Mouse (Mus musculus) CH12.LX (cell line): ENCODE data around the gene Kdm2b. TPM values are rescaled to one million over a fixed set of nuclear protein-coding genes. Genes with fewer than 3 reads are reported as not detected.

Experiments
- DNase-seq: peaks from one replicate; pipeline ENCODE4 v3.0.0-alpha.2; 2013; ENCODE audit errors: extremely low read depth
- H3K27ac ChIP-seq: 2 replicates; pipeline ENCODE4 v1.5.1; 2012; ENCODE audit warnings: low read depth, mild to moderate bottlenecking, control low read depth, moderate library complexity; ENCODE audit not compliant: insufficient read depth
- H3K27me3 ChIP-seq: replicated peaks from 2 replicates; pipeline ENCODE3; 2012; ENCODE audit warnings: inconsistent platforms
- H3K36me3 ChIP-seq, 2 experiments: replicated peaks in 1 of 2; 2 replicates each; pipeline versions ENCODE3 to v1.6.1; 2012; ENCODE audit warnings: inconsistent platforms in 1 of 2, low read length in 1 of 2, mild to moderate bottlenecking in 1 of 2, mixed read lengths in 1 of 2, moderate library complexity in 1 of 2; ENCODE audit not compliant: control insufficient read depth in 1 of 2, insufficient read depth in 1 of 2
- H3K4me1 ChIP-seq, 2 experiments: 2 replicates each; pipeline ENCODE4 v1.6.1; 2012; ENCODE audit warnings: inconsistent platforms in 1 of 2, moderate library complexity in 1 of 2; ENCODE audit not compliant: insufficient read depth in 2 of 2, control insufficient read depth in 1 of 2
- H3K4me2 ChIP-seq: 2 replicates; pipeline ENCODE4 v1.6.1; 2012; ENCODE audit warnings: low read depth, mild to moderate bottlenecking, control low read depth; ENCODE audit not compliant: poor library complexity, insufficient read depth, severe bottlenecking
- H3K4me3 ChIP-seq, 3 experiments: fragments of 150-350 bp in 1 of 3; sonication (generic) in 1 of 3; replicated peaks in 1 of 3; 2 replicates each; pipeline versions ENCODE3 to v1.5.1; 2011 to 2012; ENCODE audit warnings: low read depth in 2 of 3, low read length in 2 of 3, mild to moderate bottlenecking in 2 of 3, moderate library complexity in 2 of 3, control low read depth in 1 of 3, improper control_type of control experiment in 1 of 3, inconsistent platforms in 1 of 3, mixed read lengths in 1 of 3; ENCODE audit not compliant: poor library complexity in 1 of 3
- H3K79me2 ChIP-seq: replicated peaks from 2 replicates; pipeline ENCODE4 v1.6.1; 2012; ENCODE audit warnings: mild to moderate bottlenecking, moderate library complexity; ENCODE audit not compliant: control insufficient read depth, poor library complexity, insufficient read depth, severe bottlenecking; ENCODE audit errors: extremely low read depth
- H3K9ac ChIP-seq: 2 replicates; pipeline ENCODE4 v1.6.1; 2012; ENCODE audit warnings: low read depth, mild to moderate bottlenecking, control low read depth, moderate library complexity; ENCODE audit not compliant: insufficient read depth
- H3K9me3 ChIP-seq: replicated peaks from 2 replicates; pipeline ENCODE3; 2012; ENCODE audit warnings: low read length, inconsistent platforms, mixed read lengths
- BHLHE40 ChIP-seq: IDR thresholded peaks from 2 replicates; pipeline ENCODE4 v1.6.1; 2011; ENCODE audit warnings: mild to moderate bottlenecking, low read depth, low read length, improper control_type of control experiment
- CHD1 ChIP-seq: IDR thresholded peaks from 2 replicates; pipeline ENCODE4 v1.6.1; 2012; ENCODE audit warnings: low read depth, low read length, improper control_type of control experiment, inconsistent platforms
- CHD2 ChIP-seq: IDR thresholded peaks from 2 replicates; pipeline ENCODE4 v1.6.1; 2011; ENCODE audit warnings: low read length, improper control_type of control experiment
- CTCF ChIP-seq, 2 experiments: IDR thresholded peaks in 1 of 2; conservative IDR thresholded peaks in 1 of 2; 2 replicates each; pipeline ENCODE4 v1.5.1; 2011 to 2012; ENCODE audit warnings: low read depth in 2 of 2, low read length in 2 of 2, improper control_type of control experiment in 1 of 2, inconsistent platforms in 1 of 2, mild to moderate bottlenecking in 1 of 2, moderate library complexity in 1 of 2
- E2F4 ChIP-seq: IDR thresholded peaks from 2 replicates; pipeline ENCODE4 v1.6.1; 2011; ENCODE audit warnings: low read depth, low read length, improper control_type of control experiment; ENCODE audit not compliant: insufficient replicate concordance
- ELF1 ChIP-seq: IDR thresholded peaks from 2 replicates; pipeline ENCODE4 v1.6.1; 2014; ENCODE audit warnings: low read depth, mild to moderate bottlenecking, inconsistent platforms, low read length, improper control_type of control experiment
- EP300 ChIP-seq: IDR thresholded peaks from 2 replicates; pipeline ENCODE4 v1.6.1; 2011; ENCODE audit warnings: low read length, improper control_type of control experiment
- ETS1 ChIP-seq: conservative IDR thresholded peaks from 2 replicates; pipeline ENCODE4 v1.6.1; 2012; ENCODE audit warnings: low read depth, mild to moderate bottlenecking, inconsistent platforms, low read length, improper control_type of control experiment, moderate library complexity
- GABPA ChIP-seq: IDR thresholded peaks from 2 replicates; pipeline ENCODE4 v1.6.1; 2012; ENCODE audit warnings: low read depth, low read length, improper control_type of control experiment, inconsistent platforms; ENCODE audit not compliant: insufficient replicate concordance
- HCFC1 ChIP-seq: IDR thresholded peaks from 2 replicates; pipeline ENCODE4 v1.6.1; 2012; ENCODE audit warnings: low read depth, mild to moderate bottlenecking, inconsistent platforms, low read length, improper control_type of control experiment
- IRF4 ChIP-seq: IDR thresholded peaks from 2 replicates; pipeline ENCODE4 v1.6.1; 2014; ENCODE audit warnings: low read depth, mild to moderate bottlenecking, inconsistent platforms, low read length, improper control_type of control experiment
- JUN ChIP-seq: IDR thresholded peaks from 2 replicates; pipeline ENCODE4 v1.6.1; 2011; ENCODE audit warnings: low read depth, mild to moderate bottlenecking, low read length, improper control_type of control experiment, moderate library complexity; ENCODE audit not compliant: insufficient read depth
- JUND ChIP-seq: conservative IDR thresholded peaks from 2 replicates; pipeline ENCODE4 v1.6.1; 2011; ENCODE audit warnings: low read depth, low read length, improper control_type of control experiment
- KAT2A ChIP-seq: IDR thresholded peaks from 2 replicates; pipeline ENCODE4 v1.6.1; 2012; ENCODE audit warnings: low read length, improper control_type of control experiment, inconsistent platforms; ENCODE audit not compliant: insufficient replicate concordance
- MAFK ChIP-seq: IDR thresholded peaks from 2 replicates; pipeline ENCODE4 v1.6.1; 2011; ENCODE audit warnings: low read length, improper control_type of control experiment; ENCODE audit not compliant: insufficient replicate concordance
- MAX ChIP-seq: IDR thresholded peaks from 2 replicates; pipeline ENCODE4 v1.6.1; 2011; ENCODE audit warnings: low read length, improper control_type of control experiment
- MAZ ChIP-seq: IDR thresholded peaks from 2 replicates; pipeline ENCODE4 v1.6.1; 2012; ENCODE audit warnings: low read depth, mild to moderate bottlenecking, inconsistent platforms, low read length, improper control_type of control experiment, moderate library complexity
- MEF2A ChIP-seq: IDR thresholded peaks from 2 replicates; pipeline ENCODE4 v1.6.1; 2014; ENCODE audit warnings: low read depth, mild to moderate bottlenecking, inconsistent platforms, low read length, improper control_type of control experiment, borderline replicate concordance
- MXI1 ChIP-seq: IDR thresholded peaks from 2 replicates; pipeline ENCODE4 v1.6.1; 2011; ENCODE audit warnings: mild to moderate bottlenecking, low read depth, low read length, improper control_type of control experiment
- MYC ChIP-seq: IDR thresholded peaks from 2 replicates; pipeline ENCODE4 v1.6.1; 2011; ENCODE audit warnings: low read depth, mild to moderate bottlenecking, improper control_type of control experiment, low read length
- NELFE ChIP-seq: IDR thresholded peaks from 2 replicates; pipeline ENCODE4 v1.6.1; 2011; ENCODE audit warnings: low read depth, low read length, improper control_type of control experiment
- NRF1 ChIP-seq: IDR thresholded peaks from 2 replicates; pipeline ENCODE4 v1.6.1; 2014; ENCODE audit warnings: low read depth, mild to moderate bottlenecking, inconsistent platforms, low read length, improper control_type of control experiment, moderate library complexity
- PAX5 ChIP-seq: IDR thresholded peaks from 2 replicates; pipeline ENCODE4 v1.6.1; 2012; ENCODE audit warnings: low read length, inconsistent platforms, mixed read lengths
- POLR2A ChIP-seq: IDR thresholded peaks from 2 replicates; pipeline ENCODE4 v1.6.1; 2011; ENCODE audit warnings: low read depth, mild to moderate bottlenecking, improper control_type of control experiment, low read length
- POLR2AphosphoS2 ChIP-seq: IDR thresholded peaks from 2 replicates; pipeline ENCODE4 v1.6.1; 2011; ENCODE audit warnings: low read depth, low read length, improper control_type of control experiment
- RAD21 ChIP-seq: IDR thresholded peaks from 2 replicates; pipeline ENCODE4 v1.6.1; 2011; ENCODE audit warnings: low read depth, mild to moderate bottlenecking, low read length, improper control_type of control experiment, moderate library complexity
- RCOR1 ChIP-seq: conservative IDR thresholded peaks from 2 replicates; pipeline ENCODE4 v1.6.1; 2012; ENCODE audit warnings: low read depth, mild to moderate bottlenecking, inconsistent platforms, low read length, improper control_type of control experiment
- SIN3A ChIP-seq: IDR thresholded peaks from 2 replicates; pipeline ENCODE4 v1.6.1; 2012; ENCODE audit warnings: low read length, improper control_type of control experiment, inconsistent platforms
- SMC3 ChIP-seq: IDR thresholded peaks from 2 replicates; pipeline ENCODE4 v1.6.1; 2011; ENCODE audit warnings: low read depth, low read length, improper control_type of control experiment
- TBP ChIP-seq: conservative IDR thresholded peaks from 2 replicates; pipeline ENCODE4 v1.6.1; 2011; ENCODE audit warnings: low read depth, low read length, improper control_type of control experiment
- TCF12 ChIP-seq: IDR thresholded peaks from 2 replicates; pipeline ENCODE4 v1.6.1; 2014; ENCODE audit warnings: low read depth, mild to moderate bottlenecking, inconsistent platforms, low read length, improper control_type of control experiment
- UBTF ChIP-seq: IDR thresholded peaks from 2 replicates; pipeline ENCODE4 v1.6.1; 2012; ENCODE audit warnings: low read depth, mild to moderate bottlenecking, inconsistent platforms, low read length, improper control_type of control experiment, moderate library complexity
- USF1 ChIP-seq: IDR thresholded peaks from 2 replicates; pipeline ENCODE4 v1.6.1; 2014; ENCODE audit warnings: low read depth, mild to moderate bottlenecking, inconsistent platforms, low read length, improper control_type of control experiment
- USF2 ChIP-seq: conservative IDR thresholded peaks from 2 replicates; pipeline ENCODE4 v1.6.1; 2011; ENCODE audit warnings: low read depth, low read length, improper control_type of control experiment
- ZC3H11A ChIP-seq: IDR thresholded peaks from 2 replicates; pipeline ENCODE4 v1.6.1; 2012; ENCODE audit warnings: low read depth, mild to moderate bottlenecking, inconsistent platforms, low read length, improper control_type of control experiment
- ZKSCAN1 ChIP-seq: IDR thresholded peaks from 2 replicates; pipeline ENCODE4 v1.6.1; 2012; ENCODE audit warnings: low read depth, inconsistent platforms, low read length, improper control_type of control experiment, borderline replicate concordance
- ZMIZ1 ChIP-seq: IDR thresholded peaks from 2 replicates; pipeline ENCODE4 v1.6.1; 2012; ENCODE audit warnings: low read depth, mild to moderate bottlenecking, inconsistent platforms, low read length, improper control_type of control experiment
- ZNF384 ChIP-seq: IDR thresholded peaks from 2 replicates; pipeline ENCODE4 v1.6.1; 2012; ENCODE audit warnings: low read depth, low read length, improper control_type of control experiment, inconsistent platforms
- dilution Hi-C: fragments of 300-500 bp; cut with MboI; formaldehyde crosslinking; loops from 2 replicates; pipeline ENCODE4 v1.14.3; 2020; ENCODE audit warnings: low sequenced_read_pairs; ENCODE audit not compliant: extremely low pct_unique_long_range_greater_than_20kb, extremely low pct_ligation_motif_present
- in situ Hi-C: fragments of 300-500 bp; cut with MboI; formaldehyde crosslinking; loops from 3 replicates; pipeline ENCODE4 v1.14.3; 2019; ENCODE audit warnings: low sequenced_read_pairs, low pct_ligation_motif_present, low pct_unique_long_range_greater_than_20kb, mixed read lengths
- polyA plus RNA-seq: library from polyadenylated mRNA; unstranded; fragments of >175 nt; gene quantifications from 2 replicates; pipeline ENCODE4 v1.2.1, GENCODE M21; 2012; ENCODE audit warnings: low read depth; ENCODE audit not compliant: insufficient read length
- total RNA-seq, 2 experiments: library from RNA; depleted of rRNA; stranded (reverse); fragments of 300-350 nt in 1 of 2; fragments of >200 nt in 1 of 2; gene quantifications; 2 replicates each; pipeline ENCODE4 v1.2.3; 2012 to 2014

The Kdm2b gene
- total and polyA plus RNA-seq, 3 experiments: 69.3 to 138 (median 80.1) TPM

- Histone ChIP-seq H3K4me3 (peak within 1 kb of the TSS; percentile 75 to 86 (median 82)), H3K9ac (peak within 1 kb of the TSS; percentile 75), H3K27ac (peak within 1 kb of the TSS; percentile 75), H3K4me2 (peak within 1 kb of the TSS; percentile 88), H3K27me3 (no peaks in the 10 kb centered on the region), H3K4me1 (peaks cover 8 to 59% of the 10 kb centered on the region in 2 experiments), H3K9me3 (no peaks in the 10 kb centered on the region), H3K79me2 (no peaks in the 10 kb centered on the region; the same call in 1 of the 2 replicates), H3K36me3 (peaks cover 0 to 27% of the 10 kb centered on the region in 2 experiments)
- dilution Hi-C loops: no loop called here
- in situ Hi-C loops: no loop called here
- peak; percentile 92 for DNase-seq
- TF ChIP-seq MYC: no peak; the same call in 1 of the 2 replicates
- peak; percentile 56; the same call in 1 of the 2 replicates for TF ChIP-seq MXI1
- no peak for TF ChIP-seq SMC3
- no peak; the same call in 1 of the 2 replicates for TF ChIP-seq HCFC1
- peak; percentile 89 for TF ChIP-seq TBP
- TF ChIP-seq RCOR1: no peak
- TF ChIP-seq NELFE: peak; percentile 90
- TF ChIP-seq ZC3H11A: no peak
- peak; percentile 89; the same call in 1 of the 2 replicates for TF ChIP-seq TCF12
- no peak for TF ChIP-seq MEF2A
- TF ChIP-seq POLR2AphosphoS2: peak; percentile 84; the same call in 1 of the 2 replicates
- TF ChIP-seq IRF4: no peak; the same call in 1 of the 2 replicates
- TF ChIP-seq USF1: no peak
- TF ChIP-seq SIN3A: peak; percentile 21; the same call in 1 of the 2 replicates
- TF ChIP-seq ZKSCAN1: no peak
- TF ChIP-seq JUN: no peak
- no peak for TF ChIP-seq CHD1
- no peak for TF ChIP-seq ZMIZ1
- TF ChIP-seq KAT2A: no peak
- TF ChIP-seq ELF1: peak; percentile 74
- no peak for TF ChIP-seq MAFK
- TF ChIP-seq UBTF: peak; percentile 88
- TF ChIP-seq CTCF (conservative IDR thresholded peaks at IDR 0.05 in 1 of 2, IDR thresholded peaks at IDR 0.05 in 1 of 2; ENCODE audit: low read depth in 2 of 2, low read length in 2 of 2): no peak
- TF ChIP-seq E2F4: no peak
- peak; percentile 61 for TF ChIP-seq NRF1
- TF ChIP-seq ZNF384: no peak
- no peak for TF ChIP-seq USF2
- no peak for TF ChIP-seq RAD21
- TF ChIP-seq POLR2A: peak; percentile 97
- TF ChIP-seq JUND: no peak
- TF ChIP-seq BHLHE40: no peak; the same call in 1 of the 2 replicates
- no peak for TF ChIP-seq CHD2
- TF ChIP-seq GABPA: no peak
- peak; percentile 65; the same call in 1 of the 2 replicates for TF ChIP-seq MAX
- TF ChIP-seq ETS1: no peak
- no peak for TF ChIP-seq PAX5
- no peak for TF ChIP-seq EP300
- TF ChIP-seq MAZ: no peak
These were observed 25.4 kb upstream of the Kdm2b start, which contains the start of gene Orai1 for GRCm38 (mm10) chr5:123014753-123015701. Gene Orai1 (plus strand): TSS chr5:123015074.
